Mouse (Mus musculus) liver, postnatal 0 days (tissue): ENCODE measurements around the gene Aff3. TPM values are rescaled to one million over a fixed set of nuclear protein-coding genes. Genes with fewer than 3 reads are reported as not detected.
A peak's percentile ranks its signal among the peaks of the same experiment; 100 is the strongest.

Experiments used
- ATAC-seq: fragments of 200-750 bp; cut with Nextera tagmentation; 2 replicates; pipeline ENCODE4 v1.8.0; 2017; ENCODE audit warnings: mild to moderate bottlenecking, moderate library complexity
- DNase-seq: peaks from one replicate; pipeline ENCODE4 v3.0.0-alpha.2; 2016
- H3K27ac ChIP-seq: fragments of 300-500 bp; sonication (generic); 2 replicates; pipeline ENCODE4 v1.5.1; 2014; ENCODE audit warnings: antibody characterized with exemption, moderate library complexity, mild to moderate bottlenecking, low read depth
- H3K27me3 ChIP-seq: fragments of 300-500 bp; sonication (generic); 2 replicates; pipeline ENCODE4 v1.6.1; 2014; ENCODE audit warnings: low read length, control low read depth, mixed read lengths; ENCODE audit not compliant: insufficient read depth
- H3K36me3 ChIP-seq: fragments of 300-500 bp; sonication (generic); replicated peaks from 2 replicates; pipeline ENCODE4 v1.6.1; 2014; ENCODE audit warnings: mild to moderate bottlenecking, control low read depth, low read length, moderate library complexity, mixed read lengths; ENCODE audit not compliant: insufficient read depth
- H3K4me1 ChIP-seq: fragments of 300-500 bp; sonication (generic); 2 replicates; pipeline ENCODE4 v1.6.1; 2014; ENCODE audit warnings: antibody characterized with exemption, mild to moderate bottlenecking, control low read depth; ENCODE audit not compliant: insufficient read depth
- H3K4me2 ChIP-seq: fragments of 300-500 bp; sonication (generic); 2 replicates; pipeline ENCODE4 v1.6.1; 2014; ENCODE audit warnings: low read depth, mild to moderate bottlenecking, low read length, moderate library complexity, mixed read lengths
- H3K4me3 ChIP-seq: fragments of 300-500 bp; sonication (generic); 2 replicates; pipeline ENCODE4 v1.5.1; 2014; ENCODE audit warnings: low read depth, low read length
- H3K9ac ChIP-seq: fragments of 300-500 bp; sonication (generic); replicated peaks from 2 replicates; pipeline ENCODE4 v1.6.1; 2014; ENCODE audit warnings: mild to moderate bottlenecking, moderate library complexity
- H3K9me3 ChIP-seq: fragments of 300-500 bp; sonication (generic); 2 replicates; pipeline ENCODE4 v1.6.1; 2016; ENCODE audit warnings: mild to moderate bottlenecking, control low read depth, low read length, mixed read lengths
- CTCF ChIP-seq: sonication (generic); IDR thresholded peaks from 2 replicates; pipeline ENCODE4 v1.5.1; 2016; ENCODE audit warnings: antibody characterized with exemption, low read depth
- EP300 ChIP-seq: IDR thresholded peaks from 2 replicates; pipeline ENCODE4 v1.6.1; 2016; ENCODE audit warnings: antibody characterized with exemption, low read depth, mild to moderate bottlenecking
- WGBS: fragments of 180-500 bp; shearing (Covaris S2); extraction: QIAGEN DNeasy Blood & Tissue Kit; methylation state at CpG from one replicate; pipeline ENCODE4 v1.1.7; 2014; ENCODE audit not compliant: insufficient replicate concordance; 5-methylcytosine and 5-hydroxymethylcytosine counted together
- polyA plus RNA-seq: library from polyadenylated mRNA; unstranded; fragments of >200 nt; fragmentation: Nextera tagmentation; extraction: Ambion mirVana; gene quantifications from 2 replicates; pipeline ENCODE4 v1.2.1, GENCODE M21; 2015

The Aff3 gene
- polyA plus RNA-seq, 1 experiment from 2014 or later = 1.1 TPM

DNA sequence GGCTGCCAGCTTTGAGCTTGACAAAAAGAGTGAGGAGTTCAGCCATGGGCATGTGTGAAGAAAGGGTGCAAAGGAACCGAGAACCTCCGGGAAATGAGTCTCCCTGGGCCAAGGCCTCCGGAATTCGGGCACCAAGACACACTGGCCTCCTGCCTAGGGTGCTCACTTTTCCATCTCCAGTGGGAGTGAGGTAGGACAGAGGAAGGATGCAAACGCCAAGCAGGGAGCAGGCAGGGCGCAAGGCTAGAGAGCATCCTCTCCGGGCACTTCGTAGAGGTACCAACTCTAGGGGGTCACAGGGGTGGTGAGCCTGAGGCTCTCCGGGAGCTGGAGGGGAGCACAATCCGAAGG, 38.4 kb downstream of the Aff3 start:
- Histone ChIP-seq H3K27ac (no peak overlapping the region), H3K9ac (no peak overlapping the region), H3K27me3 (peaks cover 48% of the 10 kb centered on the region), H3K4me2 (peak overlapping the region; percentile 79), H3K4me1 (peaks cover 2% of the 10 kb centered on the region; the same call in 1 of the 2 replicates), H3K9me3 (no peaks in the 10 kb centered on the region), H3K4me3 (peak overlapping the region; percentile 50), H3K36me3 (no peaks in the 10 kb centered on the region)
- no peak for ATAC-seq
- WGBS = 12% methylated on average over 10 of the region's 10 CpGs
- no peak for TF ChIP-seq EP300
- no peak for TF ChIP-seq CTCF
- no peak for DNase-seq

GRCm38 (mm10) chr1:38621840-38622239, 42.9 kb downstream of the Aff3 start:
- no peak overlapping the region for H3K9ac ChIP-seq
- H3K36me3 ChIP-seq = no peaks in the 10 kb centered on the region
- 55% methylated on average over 4 of the region's 4 CpGs for WGBS
- no peak overlapping the region for H3K27ac ChIP-seq
- no peaks in the 10 kb centered on the region for H3K9me3 ChIP-seq
- no peak overlapping the region for H3K4me2 ChIP-seq
- DNase-seq = no peak
- H3K4me3 ChIP-seq = no peak overlapping the region
- no peak for ATAC-seq
- no peaks in the 10 kb centered on the region; the same call in 1 of the 2 replicates for H3K4me1 ChIP-seq
- H3K27me3 ChIP-seq = peaks cover 17% of the 10 kb centered on the region
- TF ChIP-seq EP300 = no peak
- TF ChIP-seq CTCF = no peak

DNA sequence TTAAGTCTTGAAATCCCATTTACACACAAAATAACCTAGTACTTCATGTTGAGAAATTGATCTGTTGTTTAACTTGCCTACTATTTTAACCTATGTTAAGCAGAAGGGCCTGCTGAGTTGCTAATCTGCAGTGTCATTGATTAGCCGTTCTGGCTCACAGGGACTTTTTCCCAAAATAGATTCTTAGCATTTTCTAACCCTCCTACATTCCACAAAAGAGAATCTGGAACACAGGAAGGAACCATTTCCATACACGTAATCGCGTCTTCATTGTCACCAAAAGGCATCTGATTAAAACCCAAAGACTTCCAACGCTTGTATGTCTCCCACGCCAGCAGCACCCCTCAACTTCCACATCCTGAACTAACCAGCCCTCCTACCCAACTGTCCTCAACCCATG, 44.4 kb downstream of the Aff3 start:
- WGBS = 75% methylated on average over 6 of the region's 6 CpGs
- H3K27ac ChIP-seq = no peak overlapping the region
- no peaks in the 10 kb centered on the region for H3K36me3 ChIP-seq
- no peak overlapping the region for H3K9ac ChIP-seq
- TF ChIP-seq EP300 = no peak
- no peak for TF ChIP-seq CTCF
- no peak overlapping the region for H3K4me3 ChIP-seq
- H3K4me1 ChIP-seq = no peaks in the 10 kb centered on the region
- DNase-seq (no peak), ATAC-seq (no peak)
- H3K4me2 ChIP-seq = no peak overlapping the region
- peaks cover 6% of the 10 kb centered on the region; the same call in 1 of the 2 replicates for H3K27me3 ChIP-seq
- H3K9me3 ChIP-seq = no peaks in the 10 kb centered on the region

GRCm38 (mm10) chr1:38606741-38607140, 58.0 kb downstream of the Aff3 start:
- no peak for ATAC-seq
- Histone ChIP-seq H3K27ac (no peak overlapping the region), H3K9me3 (no peaks in the 10 kb centered on the region), H3K27me3 (no peaks in the 10 kb centered on the region), H3K4me3 (no peak overlapping the region), H3K4me1 (no peaks in the 10 kb centered on the region), H3K9ac (no peak overlapping the region), H3K36me3 (no peaks in the 10 kb centered on the region), H3K4me2 (no peak overlapping the region)
- TF ChIP-seq CTCF (no peak), EP300 (no peak)
- 71% methylated on average over 4 of the region's 4 CpGs for WGBS
- DNase-seq = no peak

DNA sequence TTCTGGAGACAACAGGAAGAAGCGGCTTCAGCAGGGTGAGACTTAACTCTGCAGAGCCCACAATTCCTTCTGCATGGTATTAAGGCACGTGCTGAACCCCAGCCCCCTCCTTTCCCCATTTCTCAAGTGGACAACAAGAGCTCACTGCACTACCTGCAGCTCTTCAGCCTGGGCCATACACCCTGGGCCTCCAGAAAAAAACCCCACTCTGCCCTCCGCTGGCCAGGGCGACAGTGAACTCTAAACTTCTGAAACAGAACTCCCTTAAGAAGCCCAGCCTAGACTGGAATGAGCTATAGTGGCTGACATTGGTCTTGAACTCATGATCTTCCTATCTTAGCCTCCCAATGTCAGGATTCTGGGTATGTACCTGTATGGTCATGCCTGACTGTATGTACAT, 59.3 kb downstream of the Aff3 start:
- Histone ChIP-seq H3K36me3 (no peaks in the 10 kb centered on the region), H3K9ac (no peak overlapping the region), H3K9me3 (no peaks in the 10 kb centered on the region), H3K4me3 (no peak overlapping the region), H3K27me3 (no peaks in the 10 kb centered on the region), H3K4me1 (0 out of 2 replicates have a peak, but pooled peaks cover 4% of the 10 kb centered on the region), H3K27ac (no peak overlapping the region), H3K4me2 (no peak overlapping the region)
- WGBS = 71% methylated on average over 4 of the region's 4 CpGs
- DNase-seq (no peak), ATAC-seq (no peak)
- TF ChIP-seq CTCF (peak; percentile 15; the same call in 1 of the 2 replicates), EP300 (no peak)

- DNase-seq (no peak), ATAC-seq (no peak)
- Histone ChIP-seq H3K9me3 (no peaks in the 10 kb centered on the region), H3K9ac (no peak overlapping the region), H3K4me1 (0 out of 2 replicates have a peak, but pooled peaks cover 4% of the 10 kb centered on the region), H3K27me3 (no peaks in the 10 kb centered on the region), H3K4me2 (no peak overlapping the region), H3K36me3 (no peaks in the 10 kb centered on the region), H3K27ac (no peak overlapping the region), H3K4me3 (no peak overlapping the region)
- 70% methylated on average over 7 of the region's 7 CpGs for WGBS
- TF ChIP-seq CTCF (no peak), EP300 (no peak)
Observed at GRCm38 (mm10) chr1:38604611-38605010, 60.1 kb downstream of the Aff3 start.
